Mouse (Mus musculus) ES-Bruce4 (cell line): ENCODE measurements around the gene Slc2a13.

Experiments used
- CTCF ChIP-seq: IDR thresholded peaks from one replicate; pipeline ENCODE4 v1.8.1; 2011; ENCODE audit warnings: low read depth, low read length
- POLR2A ChIP-seq: IDR thresholded peaks from one replicate; pipeline ENCODE4 v1.8.1; 2011; ENCODE audit warnings: low read length; ENCODE audit not compliant: insufficient read depth

- TF ChIP-seq POLR2A, result no peak
- no peak for TF ChIP-seq CTCF
Observed at GRCm38 (mm10) chr15:91327023-91327422, 246.0 kb downstream of the Slc2a13 start.
